Mouse (Mus musculus) hematopoietic stem cell, adult 5-6 weeks (primary cell): Measurements from ENCODE around the gene Mbtps1. TPM values are rescaled to one million over a fixed set of nuclear protein-coding genes. Genes with fewer than 3 reads are reported as not detected.

Experiments
- ATAC-seq, 2 experiments: fragments of 125-278 bp in 1 of 2; replicated peaks in 1 of 2; 2 replicates each; pipeline ENCODE4 v1.8.0; 2016 to 2017; ENCODE audit warnings: inconsistent platforms in 2 of 2, mild to moderate bottlenecking in 2 of 2, moderate number of reproducible peaks in 2 of 2, low read depth in 1 of 2, moderate TSS enrichment in 1 of 2; ENCODE audit not compliant: low FRiP score in 2 of 2, poor library complexity in 2 of 2, severe bottlenecking in 2 of 2, insufficient read depth in 1 of 2, low TSS enrichment in 1 of 2
- total RNA-seq: library from RNA; stranded (forward); fragments of 172-1452, 232-1000 nt; gene quantifications from 2 replicates; pipeline ENCODE4 v1.2.3, GENCODE M21; 2017

The Mbtps1 gene
- total RNA-seq, 1 experiment from 2014 or later: 51.2 TPM

DNA sequence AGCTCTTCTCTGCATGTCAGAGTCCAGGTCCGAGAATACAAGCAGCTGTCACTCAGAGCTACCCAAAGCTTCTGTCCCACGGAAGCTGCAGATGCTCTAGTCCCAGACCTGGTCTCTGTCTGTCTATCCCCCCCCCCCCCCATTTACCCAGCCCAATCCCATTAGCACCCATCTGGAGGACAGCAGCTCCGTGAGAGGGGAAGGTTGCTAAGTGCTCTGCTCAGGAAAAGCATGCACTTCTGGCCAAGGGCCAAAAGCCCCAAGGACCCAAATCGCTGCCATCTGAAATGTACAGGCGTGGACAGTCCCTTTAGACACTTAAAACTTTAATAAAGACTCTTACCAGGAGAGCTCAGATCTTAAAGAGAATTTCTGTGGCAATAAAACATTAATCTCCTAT, 41.9 kb downstream of the Mbtps1 start:
- no peak for ATAC-seq

DNA sequence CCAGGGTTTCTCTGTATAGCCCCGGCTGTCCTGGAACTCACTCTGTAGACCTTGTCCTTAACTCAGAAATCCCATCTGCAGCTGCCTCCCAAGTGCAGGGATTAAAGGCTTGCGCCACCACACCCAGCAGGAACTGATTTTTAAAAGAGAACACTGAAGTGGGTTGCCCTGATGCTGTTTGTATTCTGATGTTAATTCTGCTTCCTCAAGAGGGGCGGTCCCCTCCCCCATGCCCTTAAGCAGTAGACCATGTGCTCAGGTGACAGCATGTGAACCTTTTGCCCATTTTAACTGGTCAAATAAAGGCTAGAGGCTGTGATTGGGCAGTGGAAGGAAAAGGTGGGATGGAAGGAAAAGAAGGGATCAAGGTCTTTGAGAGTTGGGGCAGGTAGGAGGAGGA, 42.8 kb downstream of the Mbtps1 start:
- no peak for ATAC-seq

DNA sequence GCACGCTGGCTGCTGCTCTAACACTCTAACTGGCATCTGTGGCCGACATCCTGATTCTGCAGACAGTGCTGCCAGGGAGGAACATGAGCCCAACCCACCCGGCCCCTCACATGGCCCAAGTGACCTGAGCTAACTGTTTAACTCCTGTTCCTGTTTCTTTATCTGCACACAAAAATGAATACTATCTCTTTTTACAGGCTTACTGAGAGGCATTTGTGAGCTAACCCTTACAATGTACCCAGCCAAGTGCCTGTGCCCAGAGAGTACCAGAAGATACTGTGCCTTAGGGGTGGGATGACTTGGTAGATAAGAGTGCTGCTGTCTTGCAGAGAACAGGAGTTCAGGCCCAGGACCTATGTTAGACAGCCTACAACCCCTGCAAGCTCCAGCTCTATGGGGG, 43.6 kb downstream of the Mbtps1 start:
- ATAC-seq: peak in 1 of 2 experiments; percentile 26; a peak in 2 of 4 replicates

DNA sequence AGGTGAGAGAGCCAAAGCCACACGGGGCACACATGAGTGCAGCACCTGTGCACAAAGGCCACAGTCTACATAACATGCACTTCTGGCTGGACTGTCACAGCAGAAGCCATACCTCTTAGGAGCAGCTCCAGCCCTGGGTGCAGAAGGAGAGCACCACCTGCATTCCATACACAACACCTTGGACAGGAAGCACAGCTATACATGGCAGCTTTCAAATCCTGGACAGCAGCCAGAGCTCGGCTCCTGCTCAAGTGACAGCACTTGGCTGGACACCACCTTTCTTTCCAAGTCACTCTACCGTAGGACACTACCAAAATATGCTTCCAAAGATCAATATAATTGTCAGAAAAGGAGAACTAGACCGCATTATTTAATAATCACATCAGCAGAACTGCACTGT, 45.1 kb downstream of the Mbtps1 start:
- no peak for ATAC-seq

DNA sequence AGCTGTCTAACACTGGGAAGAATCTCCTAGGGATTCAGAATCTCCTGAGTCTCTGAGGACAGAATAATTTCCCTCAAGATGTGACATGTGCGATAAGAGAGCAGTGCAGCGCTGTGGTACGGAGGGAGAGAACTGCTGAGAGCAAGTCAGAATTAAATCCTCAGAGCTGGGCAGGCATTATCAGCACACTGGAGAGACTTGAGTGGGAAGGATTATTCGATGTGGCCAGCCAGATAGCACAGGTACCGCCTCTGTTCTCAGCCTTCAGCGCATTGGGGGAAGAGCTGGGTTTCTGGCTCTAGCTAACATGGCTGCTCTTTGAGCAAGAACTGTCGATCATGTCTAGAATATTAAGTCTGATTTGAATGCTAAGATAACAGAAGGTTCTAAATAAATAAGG, 46.8 kb downstream of the Mbtps1 start:
- ATAC-seq: no peak; a peak in 1 of 4 replicates

DNA sequence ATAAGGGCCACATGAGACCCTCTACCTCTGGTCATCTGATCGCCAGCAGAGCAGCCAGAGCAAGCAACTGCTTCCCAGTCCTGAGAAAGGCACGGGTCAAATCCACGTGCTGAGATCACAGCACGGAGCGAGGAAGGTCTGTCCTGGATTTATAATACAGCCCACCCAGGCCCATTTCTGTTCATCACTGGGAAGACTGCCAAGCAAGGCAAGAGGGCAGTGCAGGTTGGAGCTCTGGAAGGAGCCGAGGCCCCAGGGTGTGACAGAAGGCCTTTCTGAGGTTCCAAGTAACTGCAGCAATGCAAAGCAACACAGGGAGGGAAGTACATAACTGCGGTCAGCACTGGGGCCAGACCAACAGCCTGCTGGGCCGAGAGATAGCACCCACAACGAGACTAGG, 48.1 kb downstream of the Mbtps1 start:
- ATAC-seq: no peak

DNA sequence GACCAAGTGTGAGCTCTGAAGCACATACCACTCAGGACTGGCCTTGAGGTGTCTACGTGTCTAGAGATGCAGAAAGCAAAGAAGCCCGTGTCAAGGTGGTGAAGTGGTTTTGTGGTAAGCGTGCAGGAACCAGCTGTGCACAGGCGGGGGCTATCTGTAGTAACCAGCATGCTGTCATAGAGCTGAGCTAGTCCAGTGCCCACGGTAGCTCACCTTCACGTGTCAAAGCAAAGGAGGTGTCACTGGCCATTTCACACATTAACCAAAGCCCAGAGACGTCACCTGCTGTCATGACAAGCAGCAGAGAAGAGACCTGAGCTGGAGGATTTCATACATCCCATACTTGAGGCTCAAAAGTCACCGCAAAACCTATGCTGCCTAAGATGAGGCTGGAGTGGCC, 52.4 kb downstream of the Mbtps1 start:
- ATAC-seq: no peak

DNA sequence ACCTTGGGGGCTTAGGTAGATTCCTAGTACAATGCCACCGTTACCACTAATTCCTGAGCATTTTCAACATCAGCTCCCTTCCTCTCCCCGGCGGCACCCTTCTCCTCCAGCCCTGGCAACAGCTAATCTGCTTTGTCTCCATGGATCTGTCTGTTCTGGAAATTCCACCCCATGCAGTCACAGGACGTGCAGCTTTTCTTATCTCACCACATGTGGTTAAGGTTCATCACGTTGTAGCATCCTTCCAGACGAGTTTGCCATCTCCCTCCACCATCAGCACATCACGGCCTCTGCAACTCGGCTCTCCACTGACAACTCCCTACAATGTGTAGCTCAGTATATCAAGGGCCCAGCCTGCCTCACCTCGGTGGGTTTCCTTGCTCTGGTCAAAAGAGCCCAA, 53.0 kb downstream of the Mbtps1 start:
- ATAC-seq: no peak

DNA sequence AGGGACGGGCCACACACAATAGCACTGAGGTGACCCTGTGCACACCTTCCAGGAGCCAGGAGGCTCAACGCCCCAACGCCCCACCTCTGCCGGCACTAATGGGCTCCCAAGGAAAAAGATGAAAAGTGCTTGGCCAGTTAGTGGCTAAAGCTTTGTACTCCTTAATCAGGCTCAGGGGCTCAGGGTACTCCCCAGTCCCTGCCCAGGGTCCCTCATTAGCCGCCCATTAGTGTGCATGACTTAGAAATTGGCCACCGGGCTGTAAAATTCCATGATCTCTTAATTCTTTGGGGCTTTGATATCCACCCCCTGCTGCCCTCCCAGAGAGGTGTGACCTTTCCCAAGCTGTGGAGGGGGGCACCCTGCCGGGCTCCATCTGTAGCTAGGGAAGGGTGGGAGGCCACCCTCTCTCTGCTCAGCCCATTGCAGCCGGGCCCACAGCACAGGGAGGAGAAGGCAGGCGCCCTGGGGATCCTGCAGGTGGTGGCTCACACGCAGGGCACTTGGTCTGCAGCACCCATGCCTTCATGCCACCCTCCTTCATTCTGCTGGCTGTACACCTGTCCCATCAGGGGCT, 55.3 kb downstream of the Mbtps1 start:
- no peak for ATAC-seq

DNA sequence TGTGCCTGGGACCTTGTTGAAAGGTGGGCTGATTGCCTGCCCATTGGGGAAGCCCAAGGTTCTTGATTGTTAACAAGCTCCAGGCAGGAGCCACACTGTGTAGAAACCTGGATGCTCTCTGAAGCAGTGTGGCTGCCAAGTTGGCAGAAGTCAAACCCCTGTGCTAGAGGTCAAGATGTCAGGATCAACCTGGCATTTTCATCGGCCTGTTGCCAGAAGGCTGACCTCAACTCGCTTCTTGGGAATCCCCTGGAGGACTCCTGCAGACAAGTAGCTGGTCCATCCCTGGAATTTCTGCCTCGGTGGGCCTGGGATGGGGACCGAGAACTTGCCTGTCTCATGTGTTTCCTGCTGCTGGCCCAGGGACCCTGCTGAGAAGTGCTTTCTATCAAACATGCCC, 56.4 kb downstream of the Mbtps1 start:
- ATAC-seq: no peak

DNA sequence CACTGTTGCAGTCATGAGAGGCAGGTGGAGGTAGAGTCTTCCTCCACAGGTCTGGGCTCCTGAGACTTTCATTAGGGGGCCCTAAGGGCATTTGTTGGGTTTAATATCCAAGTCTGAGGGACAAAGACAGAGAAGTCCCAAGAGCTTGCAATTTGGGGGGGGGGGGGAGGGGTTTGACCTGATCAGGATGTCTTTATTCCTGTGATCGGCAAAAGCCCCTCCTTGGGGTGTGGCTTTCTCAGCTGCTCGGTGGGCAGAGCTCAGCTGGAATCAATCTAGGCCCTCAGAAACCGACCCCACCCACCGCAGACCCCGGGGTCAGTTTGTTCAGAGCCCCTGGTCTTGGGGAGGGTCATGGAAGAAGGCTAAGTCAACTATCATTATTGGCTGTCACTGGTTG, 56.9 kb downstream of the Mbtps1 start, which contains the start of gene Slc38a8:
Slc38a8 (minus strand) TSS at position 101 of the 400 bp plus-strand sequence.
- no peak for ATAC-seq

DNA sequence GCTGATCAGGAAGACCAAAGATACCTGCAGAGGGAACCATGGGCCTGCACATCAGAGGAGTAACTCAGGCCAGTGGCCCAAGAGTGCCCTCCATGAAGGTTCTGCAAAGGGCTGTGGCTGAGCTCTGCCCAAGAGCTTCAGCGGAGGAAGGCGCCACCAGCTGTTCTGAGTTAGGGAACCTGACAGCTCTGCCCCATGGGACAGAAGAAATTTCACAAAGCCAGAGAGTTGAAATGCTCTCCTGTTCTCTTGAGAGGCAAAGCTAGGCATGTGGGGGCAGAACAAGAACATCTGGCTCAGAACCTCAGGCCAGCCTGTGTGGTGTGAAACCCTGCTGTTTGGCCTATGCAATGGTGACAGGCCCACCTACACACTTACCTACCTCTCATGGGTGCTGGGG, 58.7 kb downstream of the Mbtps1 start:
- no peak for ATAC-seq

DNA sequence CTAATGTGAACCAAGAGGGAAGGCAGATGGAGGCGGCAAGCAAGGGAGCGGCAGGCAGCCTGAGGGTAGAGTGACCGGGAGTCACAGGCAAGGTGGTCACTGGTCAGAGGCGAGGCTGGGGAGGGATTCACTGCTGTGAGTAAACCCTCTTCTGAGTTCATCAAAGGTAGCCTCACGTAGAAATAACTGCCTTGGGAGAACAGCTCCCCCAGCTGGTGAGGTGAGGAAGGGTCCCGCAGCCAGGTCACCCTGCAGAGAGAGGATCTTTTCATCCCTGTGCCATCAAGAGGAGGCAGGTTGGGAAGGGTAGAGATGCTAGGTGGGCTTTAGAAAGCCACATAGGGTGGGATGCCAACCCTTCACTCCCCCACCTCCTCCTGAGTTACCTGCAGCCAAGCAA, 61.7 kb downstream of the Mbtps1 start:
- ATAC-seq: peak; percentile 36 to 58; a peak in 1 of 4 replicates

DNA sequence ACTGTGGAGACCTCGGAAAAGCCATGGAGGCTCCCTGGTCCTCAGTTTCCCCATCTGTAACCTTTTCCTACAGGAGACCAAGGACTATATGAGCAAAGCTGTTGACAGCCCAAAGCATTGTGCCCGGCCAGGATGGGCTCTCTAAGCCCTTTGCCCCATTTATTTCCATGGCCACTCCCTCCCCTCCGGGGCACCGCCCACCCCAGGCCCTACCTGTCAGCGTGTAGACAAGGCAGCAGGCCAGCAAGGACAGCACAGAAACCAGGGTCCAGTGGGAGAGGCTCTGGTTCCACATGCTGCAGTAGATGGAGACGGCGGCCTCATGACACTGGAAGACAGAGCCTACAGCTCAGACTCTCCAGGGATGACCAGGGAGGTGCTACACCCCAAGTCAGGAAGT, 71.4 kb downstream of the Mbtps1 start:
- no peak for ATAC-seq

DNA sequence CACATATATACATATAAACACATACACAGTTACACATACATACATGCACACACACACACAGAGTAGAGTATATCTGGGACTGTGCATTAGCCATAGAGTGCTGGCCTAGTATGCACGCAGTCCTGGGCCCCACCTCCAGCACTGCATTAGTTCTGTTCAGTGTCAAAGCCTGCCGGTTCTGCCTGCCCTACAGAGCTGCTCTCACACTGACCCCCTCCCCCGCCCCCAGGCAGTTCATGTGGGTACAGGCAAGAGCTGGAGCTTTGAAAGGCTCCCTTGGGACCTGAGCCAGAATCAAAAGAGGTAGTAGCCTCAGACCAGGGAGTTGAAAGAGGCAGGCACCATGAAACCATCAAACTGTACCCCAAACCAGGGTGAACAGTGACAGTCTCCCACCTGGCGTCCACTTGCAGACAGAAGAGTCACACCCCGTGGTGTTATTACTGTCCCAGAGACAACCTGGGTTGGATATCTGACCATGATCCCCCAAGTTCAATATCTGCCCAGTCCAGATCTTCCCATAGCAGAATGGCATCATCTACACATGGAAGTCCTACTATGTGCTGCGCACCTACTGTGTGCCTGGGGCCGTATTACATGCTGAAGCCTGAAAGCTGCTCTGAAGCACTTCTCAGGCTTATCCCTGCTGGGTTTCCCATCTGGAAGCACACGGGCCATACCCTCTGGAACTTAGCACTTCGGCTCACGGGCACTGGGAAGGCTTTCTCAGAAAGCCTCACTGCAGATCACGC, 74.2 kb downstream of the Mbtps1 start:
- no peak; a peak in 1 of 4 replicates for ATAC-seq

DNA sequence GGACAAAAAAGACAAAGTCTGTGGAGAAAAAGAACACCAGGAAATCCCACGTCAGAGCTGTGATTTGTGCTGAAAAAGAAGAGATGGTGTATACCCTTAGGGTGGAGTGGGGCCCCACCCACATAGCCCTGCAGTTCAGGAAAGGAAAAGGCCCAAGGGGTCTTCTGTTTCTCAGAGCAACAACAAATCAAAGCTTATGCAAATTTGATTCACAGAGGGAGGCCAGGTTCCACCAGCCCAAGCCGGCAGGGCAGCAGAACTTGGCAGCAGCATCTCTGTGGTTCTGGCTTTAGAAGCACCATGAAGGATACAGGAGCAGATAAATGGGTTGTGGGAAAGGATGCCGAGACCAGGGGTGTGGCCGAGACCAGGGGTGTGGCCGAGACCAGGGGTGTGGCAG, 79.9 kb downstream of the Mbtps1 start:
- ATAC-seq: no peak

DNA sequence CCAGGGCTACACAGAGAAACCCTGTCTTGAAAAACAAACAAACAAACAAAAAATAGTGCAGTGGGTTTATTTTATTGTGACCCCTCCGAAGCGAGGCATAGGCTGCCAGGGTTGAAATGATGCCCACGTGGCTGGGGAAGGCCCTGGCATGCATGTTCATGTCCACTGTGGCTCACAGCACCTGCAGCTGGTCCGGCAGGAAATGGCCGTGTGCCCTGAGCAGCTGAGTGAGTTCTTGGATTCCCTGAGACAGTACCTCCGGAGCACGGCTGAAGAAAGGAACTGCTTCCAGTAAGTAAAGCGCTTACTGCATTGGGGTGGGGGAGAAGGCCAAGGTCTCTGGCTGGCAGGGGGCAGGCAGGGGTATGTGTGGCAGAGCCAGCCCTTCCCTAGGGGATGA, 90.4 kb downstream of the Mbtps1 start:
- no peak for ATAC-seq

DNA sequence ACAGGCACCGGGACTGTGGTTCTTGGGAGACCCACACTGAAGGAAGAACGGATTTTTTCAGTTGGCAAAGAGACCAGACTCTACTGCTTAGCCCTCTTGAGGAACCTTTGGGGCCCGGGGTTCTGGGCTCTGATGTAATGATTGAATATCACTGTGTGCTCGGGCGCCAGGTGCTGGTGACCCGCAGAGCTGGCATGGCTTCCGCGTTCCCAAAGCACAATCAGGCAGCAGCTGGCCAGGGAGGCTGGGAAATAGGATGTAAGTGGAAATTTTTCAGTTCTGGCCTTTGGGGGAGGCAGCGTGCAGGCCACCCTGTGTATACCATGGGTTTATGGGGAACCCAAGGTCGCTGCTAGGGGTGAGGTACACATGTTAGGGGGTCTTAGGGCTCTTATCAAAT, 91.7 kb downstream of the Mbtps1 start:
- no peak for ATAC-seq

DNA sequence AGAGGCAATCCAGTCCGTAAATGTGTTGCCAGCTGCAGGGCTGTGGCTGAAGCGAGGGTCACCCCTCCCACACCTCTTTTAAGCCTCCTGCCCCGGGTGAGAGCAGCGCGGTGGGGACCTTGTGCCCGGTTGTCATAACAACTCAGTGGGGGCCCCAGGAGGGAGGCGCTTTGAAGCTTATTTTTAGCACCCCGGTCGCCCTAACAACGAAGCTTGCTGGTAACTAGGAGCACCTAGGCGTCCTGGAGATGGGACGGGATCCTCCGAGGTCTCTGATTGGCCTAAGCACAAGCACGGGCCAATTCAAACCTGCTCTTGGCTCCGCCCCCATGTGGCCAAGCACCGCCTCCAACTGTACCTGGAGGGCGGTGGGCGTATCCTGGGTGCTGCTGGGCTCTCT, 92.4 kb downstream of the Mbtps1 start:
- ATAC-seq: no peak
